Mouse (Mus musculus) kidney, embryonic 14.5 days (tissue): ENCODE data around the gene Mlxipl. TPM values are rescaled to one million over a fixed set of nuclear protein-coding genes. Genes with fewer than 3 reads are reported as not detected.
"Not testable (repeated sequence)": the region's sequence is repeated elsewhere in the genome, so short reads cannot be mapped to it uniquely, and the experiment has no call there.

Experiments used
- ATAC-seq: fragments of 200-750 bp; cut with Nextera tagmentation; 2 replicates; pipeline ENCODE4 v1.8.0; 2017; ENCODE audit warnings: moderate number of reproducible peaks, mild to moderate bottlenecking, moderate TSS enrichment, moderate library complexity; ENCODE audit not compliant: low FRiP score, low TSS enrichment
- H3K27ac ChIP-seq: fragments of 300-500 bp; sonication (generic); 2 replicates; pipeline ENCODE4 v1.5.1; 2014; ENCODE audit warnings: low read depth, mild to moderate bottlenecking, low read length, moderate library complexity, mixed read lengths
- H3K27me3 ChIP-seq: fragments of 300-500 bp; sonication (generic); 2 replicates; pipeline ENCODE4 v1.6.1; 2014; ENCODE audit warnings: mild to moderate bottlenecking, low read length; ENCODE audit not compliant: control insufficient read depth, insufficient read depth
- H3K36me3 ChIP-seq: fragments of 300-500 bp; sonication (generic); 2 replicates; pipeline ENCODE4 v1.6.1; 2014; ENCODE audit warnings: low read length, mixed read lengths; ENCODE audit not compliant: control insufficient read depth, insufficient read depth
- H3K4me1 ChIP-seq: fragments of 300-500 bp; sonication (generic); 2 replicates; pipeline ENCODE4 v1.6.1; 2014; ENCODE audit warnings: low read length, mixed read lengths; ENCODE audit not compliant: control insufficient read depth, insufficient read depth
- H3K4me2 ChIP-seq: fragments of 300-500 bp; sonication (generic); replicated peaks from 2 replicates; pipeline ENCODE4 v1.6.1; 2014; ENCODE audit warnings: low read depth, mild to moderate bottlenecking, low read length
- H3K4me3 ChIP-seq: fragments of 300-500 bp; sonication (generic); 2 replicates; pipeline ENCODE4 v1.5.1; 2014; ENCODE audit warnings: mild to moderate bottlenecking, low read length
- H3K9ac ChIP-seq: fragments of 300-500 bp; sonication (generic); 2 replicates; pipeline ENCODE4 v1.6.1; 2014; ENCODE audit warnings: low read depth, mild to moderate bottlenecking, low read length, moderate library complexity
- H3K9me3 ChIP-seq: fragments of 300-500 bp; sonication (generic); 2 replicates; pipeline ENCODE4 v1.6.1; 2016; ENCODE audit warnings: low read length; ENCODE audit not compliant: control insufficient read depth
- WGBS: fragments of 180-500 bp; shearing (Covaris S2); extraction: QIAGEN DNeasy Blood & Tissue Kit; methylation state at CpG from one replicate; pipeline ENCODE4 v1.1.7; 2014; 5-methylcytosine and 5-hydroxymethylcytosine counted together
- polyA plus RNA-seq: library from polyadenylated mRNA; unstranded; fragments of >200 nt; fragmentation: Nextera tagmentation; extraction: Ambion mirVana; gene quantifications from 2 replicates; pipeline ENCODE4 v1.2.1, GENCODE M21; 2014

Mlxipl gene
- polyA plus RNA-seq, 1 experiment from 2014 or later, result 6.4 TPM

GRCm38 (mm10) chr5:135064382-135064766, 25.3 kb upstream of the Mlxipl start:
- H3K36me3 ChIP-seq, result peaks cover 27% of the 10 kb centered on the region
- peak overlapping the region; percentile 90 for H3K4me3 ChIP-seq
- H3K9ac ChIP-seq, result peak overlapping the region; percentile 89
- no peaks in the 10 kb centered on the region for H3K27me3 ChIP-seq
- WGBS, result under 1% methylated on average over 40 of the region's 40 CpGs
- H3K9me3 ChIP-seq, result no peaks in the 10 kb centered on the region
- no peak overlapping the region for H3K27ac ChIP-seq
- peak overlapping the region; percentile 93 for H3K4me2 ChIP-seq
- H3K4me1 ChIP-seq, result peaks cover 11% of the 10 kb centered on the region
- ATAC-seq, result peak; percentile 46

GRCm38 (mm10) chr5:135064909-135065446, 24.7 kb upstream of the Mlxipl start, which contains the start of gene Bud23:
Gene Bud23, minus strand, starts transcription at chr5:135064959.
- not testable (repeated sequence) for H3K27me3 ChIP-seq, H3K27ac ChIP-seq, H3K9me3 ChIP-seq, ATAC-seq
- Histone ChIP-seq H3K4me3 (peak within 1 kb of the TSS; percentile 90), H3K9ac (peak within 1 kb of the TSS; percentile 89), H3K4me1 (peaks cover 11% of the 10 kb centered on the region), H3K36me3 (peaks cover 21% of the 10 kb centered on the region), H3K4me2 (peak within 1 kb of the TSS; percentile 93)
- WGBS, result 74% methylated on average over 9 of the region's 9 CpGs

GRCm38 (mm10) chr5:135066008-135066407, 23.7 kb upstream of the Mlxipl start:
- ATAC-seq, result no peak

GRCm38 (mm10) chr5:135070448-135070847, 19.2 kb upstream of the Mlxipl start:
- Histone ChIP-seq H3K4me2 (no peak overlapping the region), H3K4me1 (peaks cover 13% of the 10 kb centered on the region), H3K9ac (no peak overlapping the region), H3K27me3 (no peaks in the 10 kb centered on the region), H3K4me3 (no peak overlapping the region), H3K27ac (no peak overlapping the region), H3K9me3 (no peaks in the 10 kb centered on the region), H3K36me3 (peaks cover 13% of the 10 kb centered on the region; the same call in 1 of the 2 replicates)
- no peak for ATAC-seq
- 88% methylated on average over 3 of the region's 3 CpGs for WGBS

More at GRCm38 (mm10) chr5:135066008-135066407, 23.7 kb upstream of the Mlxipl start:
- Histone ChIP-seq H3K9me3 (no peaks in the 10 kb centered on the region), H3K27me3 (no peaks in the 10 kb centered on the region), H3K36me3 (peaks cover 11% of the 10 kb centered on the region), H3K4me2 (no peak overlapping the region), H3K4me1 (peaks cover 11% of the 10 kb centered on the region), H3K4me3 (no peak overlapping the region), H3K27ac (no peak overlapping the region), H3K9ac (no peak overlapping the region)
- WGBS, result 92% methylated on average over 3 of the region's 3 CpGs

- H3K4me3 ChIP-seq, result no peak overlapping the region
Measured at GRCm38 (mm10) chr5:135072061-135072460, 17.6 kb upstream of the Mlxipl start.

GRCm38 (mm10) chr5:135072720-135073119, 17.0 kb upstream of the Mlxipl start:
- peak overlapping the region; percentile 44; the same call in 1 of the 2 replicates for H3K9ac ChIP-seq
- H3K27me3 ChIP-seq, result no peaks in the 10 kb centered on the region
- H3K4me3 ChIP-seq, result no peak overlapping the region
- no peaks in the 10 kb centered on the region for H3K9me3 ChIP-seq
- H3K4me2 ChIP-seq, result no peak overlapping the region
- 71% methylated on average over 6 of the region's 6 CpGs for WGBS
- no peak for ATAC-seq
- H3K36me3 ChIP-seq, result peaks cover 5% of the 10 kb centered on the region; the same call in 1 of the 2 replicates
- peaks cover 12% of the 10 kb centered on the region for H3K4me1 ChIP-seq
- no peak overlapping the region for H3K27ac ChIP-seq

More at GRCm38 (mm10) chr5:135072061-135072460, 17.6 kb upstream of the Mlxipl start:
- Histone ChIP-seq H3K9ac (no peak overlapping the region), H3K27ac (no peak overlapping the region), H3K9me3 (no peaks in the 10 kb centered on the region), H3K27me3 (no peaks in the 10 kb centered on the region), H3K36me3 (peaks cover 7% of the 10 kb centered on the region; the same call in 1 of the 2 replicates), H3K4me1 (peaks cover 10% of the 10 kb centered on the region), H3K4me2 (no peak overlapping the region)
- ATAC-seq, result no peak
- 88% methylated on average over 2 of the region's 2 CpGs for WGBS

GRCm38 (mm10) chr5:135073349-135074150, 16.1 kb upstream of the Mlxipl start:
- no peak for ATAC-seq
- H3K36me3 ChIP-seq, result peaks cover 5% of the 10 kb centered on the region; the same call in 1 of the 2 replicates
- peaks cover 12% of the 10 kb centered on the region for H3K4me1 ChIP-seq
- WGBS, result 20% methylated on average over 18 of the region's 26 CpGs
- peak overlapping the region; percentile 32 for H3K4me2 ChIP-seq
- no peaks in the 10 kb centered on the region for H3K9me3 ChIP-seq
- H3K4me3 ChIP-seq, result peak overlapping the region; percentile 9; the same call in 1 of the 2 replicates
- peak overlapping the region; percentile 44 for H3K9ac ChIP-seq
- H3K27ac ChIP-seq, result peak overlapping the region; percentile 17; the same call in 1 of the 2 replicates
- no peaks in the 10 kb centered on the region for H3K27me3 ChIP-seq

GRCm38 (mm10) chr5:135075655-135076054, 14.0 kb upstream of the Mlxipl start:
- no peak overlapping the region for H3K27ac ChIP-seq
- H3K9me3 ChIP-seq, result no peaks in the 10 kb centered on the region
- peaks cover 12% of the 10 kb centered on the region for H3K4me1 ChIP-seq
- H3K36me3 ChIP-seq, result peaks cover 5% of the 10 kb centered on the region; the same call in 1 of the 2 replicates
- H3K9ac ChIP-seq, result no peak overlapping the region
- 72% methylated on average over 4 of the region's 4 CpGs for WGBS
- H3K27me3 ChIP-seq, result no peaks in the 10 kb centered on the region
- H3K4me3 ChIP-seq, result no peak overlapping the region
- no peak for ATAC-seq
- no peak overlapping the region for H3K4me2 ChIP-seq

- Histone ChIP-seq H3K27ac (peak overlapping the region; percentile 86; the same call in 1 of the 2 replicates), H3K27me3 (no peaks in the 10 kb centered on the region), H3K4me1 (peaks cover 12% of the 10 kb centered on the region), H3K36me3 (peaks cover 5% of the 10 kb centered on the region; the same call in 1 of the 2 replicates), H3K4me3 (peak overlapping the region; percentile 95), H3K4me2 (peak overlapping the region; percentile 81), H3K9me3 (no peaks in the 10 kb centered on the region), H3K9ac (peak overlapping the region; percentile 98; the same call in 1 of the 2 replicates)
- WGBS, result 83% methylated on average over 14 of the region's 14 CpGs
- no peak for ATAC-seq
Measured at GRCm38 (mm10) chr5:135076368-135076767, 13.3 kb upstream of the Mlxipl start.
